Mouse (Mus musculus) kidney, embryonic 15.5 days (tissue): Measurements from ENCODE around the gene Gm20503. TPM values are rescaled to one million over a fixed set of nuclear protein-coding genes. Genes with fewer than 3 reads are reported as not detected.

Experiments used
- ATAC-seq: fragments of 200-750 bp; cut with Nextera tagmentation; replicated peaks from 2 replicates; pipeline ENCODE4 v1.8.0; 2017; ENCODE audit warnings: moderate TSS enrichment; ENCODE audit not compliant: low FRiP score
- H3K27ac ChIP-seq: fragments of 300-500 bp; sonication (generic); 2 replicates; pipeline ENCODE4 v1.5.1; 2015; ENCODE audit warnings: mild to moderate bottlenecking, inconsistent platforms
- H3K27me3 ChIP-seq: fragments of 300-500 bp; sonication (generic); 2 replicates; pipeline ENCODE4 v1.6.1; 2015; ENCODE audit warnings: inconsistent platforms
- H3K36me3 ChIP-seq: fragments of 300-500 bp; sonication (generic); 2 replicates; pipeline ENCODE4 v1.6.1; 2015; ENCODE audit warnings: inconsistent platforms
- H3K4me1 ChIP-seq: fragments of 300-500 bp; sonication (generic); 2 replicates; pipeline ENCODE4 v1.6.1; 2015; ENCODE audit warnings: inconsistent platforms
- H3K4me2 ChIP-seq: fragments of 300-500 bp; sonication (generic); 2 replicates; pipeline ENCODE4 v1.6.1; 2015; ENCODE audit warnings: moderate library complexity, mild to moderate bottlenecking, inconsistent platforms
- H3K4me3 ChIP-seq: fragments of 300-500 bp; sonication (generic); replicated peaks from 2 replicates; pipeline ENCODE4 v1.5.1; 2015; ENCODE audit warnings: mild to moderate bottlenecking, inconsistent platforms
- H3K9ac ChIP-seq: fragments of 300-500 bp; sonication (generic); 2 replicates; pipeline ENCODE4 v1.6.1; 2015; ENCODE audit warnings: mild to moderate bottlenecking, inconsistent platforms
- H3K9me3 ChIP-seq: fragments of 300-500 bp; sonication (generic); replicated peaks from 2 replicates; pipeline ENCODE4 v1.6.1; 2016; ENCODE audit warnings: inconsistent platforms
- WGBS: fragments of 180-500 bp; shearing (Covaris S2); methylation state at CpG from one replicate; pipeline ENCODE4 v1.1.7; 2015; ENCODE audit warnings: mixed read lengths; 5-methylcytosine and 5-hydroxymethylcytosine counted together
- polyA plus RNA-seq: library from polyadenylated mRNA; unstranded; fragments of >200 nt; fragmentation: Nextera tagmentation; extraction: Ambion mirVana; gene quantifications from 2 replicates; pipeline ENCODE4 v1.2.1, GENCODE M21; 2015

Gene Gm20503
- polyA plus RNA-seq, 1 experiment from 2014 or later, result 15.2 TPM

- ATAC-seq, result no peak
Observed at GRCm38 (mm10) chr4:58990609-58991434, 12.2 kb upstream of the Gm20503 start.

GRCm38 (mm10) chr4:58992195-58992594 is 10.8 kb upstream of the Gm20503 start:
- Histone ChIP-seq H3K27me3 (0 out of 2 replicates have a peak, but pooled peaks cover 3% of the 10 kb centered on the region), H3K27ac (no peak overlapping the region), H3K4me3 (no peak overlapping the region), H3K9ac (no peak overlapping the region), H3K9me3 (no peaks in the 10 kb centered on the region), H3K36me3 (no peaks in the 10 kb centered on the region), H3K4me2 (no peak overlapping the region), H3K4me1 (peaks cover 18% of the 10 kb centered on the region)
- 67% methylated on average over 5 of the region's 5 CpGs for WGBS
- no peak for ATAC-seq

More at GRCm38 (mm10) chr4:58990609-58991434, 12.2 kb upstream of the Gm20503 start:
- 86% methylated on average over 17 of the region's 17 CpGs for WGBS
- no peak overlapping the region for H3K4me2 ChIP-seq
- no peaks in the 10 kb centered on the region for H3K9me3 ChIP-seq
- no peak overlapping the region for H3K9ac ChIP-seq
- peaks cover 25% of the 10 kb centered on the region for H3K4me1 ChIP-seq
- no peaks in the 10 kb centered on the region for H3K36me3 ChIP-seq
- no peak overlapping the region for H3K4me3 ChIP-seq
- H3K27ac ChIP-seq, result no peak overlapping the region
- 0 out of 2 replicates have a peak, but pooled peaks cover 3% of the 10 kb centered on the region for H3K27me3 ChIP-seq

- no peak for ATAC-seq
- 69% methylated on average over 4 of the region's 4 CpGs for WGBS
- H3K4me2 ChIP-seq, result peak within 1 kb of the TSS; percentile 24; the same call in 1 of the 2 replicates
Observed at GRCm38 (mm10) chr4:58994762-58995161, 8.2 kb upstream of the Gm20503 start, which contains the start of gene Dnajc25. TSS of gene Dnajc25 (plus strand) at chr4:58995062.

GRCm38 (mm10) chr4:58995251-58995693 is 7.7 kb upstream of the Gm20503 start:
- Histone ChIP-seq H3K4me3 (no peak overlapping the region), H3K9ac (no peak overlapping the region), H3K27ac (peak overlapping the region; percentile 30; the same call in 1 of the 2 replicates), H3K36me3 (no peaks in the 10 kb centered on the region), H3K4me1 (peaks cover 25% of the 10 kb centered on the region), H3K27me3 (0 out of 2 replicates have a peak, but pooled peaks cover 3% of the 10 kb centered on the region), H3K4me2 (peak overlapping the region; percentile 24; the same call in 1 of the 2 replicates), H3K9me3 (no peaks in the 10 kb centered on the region)
- peak; percentile 83 for ATAC-seq
- 30% methylated on average over 8 of the region's 8 CpGs for WGBS

More at GRCm38 (mm10) chr4:58994762-58995161, 8.2 kb upstream of the Gm20503 start, which contains the start of gene Dnajc25:
- H3K9ac ChIP-seq, result no peak within 1 kb of the TSS
- H3K9me3 ChIP-seq, result no peaks in the 10 kb centered on the region
- no peaks in the 10 kb centered on the region for H3K36me3 ChIP-seq
- H3K4me1 ChIP-seq, result peaks cover 23% of the 10 kb centered on the region
- no peak within 1 kb of the TSS for H3K4me3 ChIP-seq
- 0 out of 2 replicates have a peak, but pooled peaks cover 3% of the 10 kb centered on the region for H3K27me3 ChIP-seq
- peak within 1 kb of the TSS; percentile 30; the same call in 1 of the 2 replicates for H3K27ac ChIP-seq

GRCm38 (mm10) chr4:58997081-58997480 is 5.9 kb upstream of the Gm20503 start:
- Histone ChIP-seq H3K4me2 (no peak overlapping the region), H3K36me3 (no peaks in the 10 kb centered on the region), H3K9ac (no peak overlapping the region), H3K27me3 (0 out of 2 replicates have a peak, but pooled peaks cover 3% of the 10 kb centered on the region), H3K4me1 (peaks cover 25% of the 10 kb centered on the region), H3K27ac (peak overlapping the region; percentile 10; the same call in 1 of the 2 replicates), H3K9me3 (no peaks in the 10 kb centered on the region), H3K4me3 (no peak overlapping the region)
- ATAC-seq, result no peak
- WGBS, result 55% methylated on average over 5 of the region's 5 CpGs

- no peak overlapping the region for H3K9ac ChIP-seq
- H3K4me3 ChIP-seq, result no peak overlapping the region
- no peak overlapping the region for H3K4me2 ChIP-seq
- H3K36me3 ChIP-seq, result no peaks in the 10 kb centered on the region
- no peak for ATAC-seq
- no peaks in the 10 kb centered on the region for H3K9me3 ChIP-seq
- no peak overlapping the region for H3K27ac ChIP-seq
- WGBS, result 84% methylated on average over 1 of the region's 1 CpGs
- H3K4me1 ChIP-seq, result peaks cover 30% of the 10 kb centered on the region
- H3K27me3 ChIP-seq, result no peaks in the 10 kb centered on the region
Observed at GRCm38 (mm10) chr4:58998688-58999087, 4.3 kb upstream of the Gm20503 start.

- H3K27ac ChIP-seq, result no peak overlapping the region
- no peaks in the 10 kb centered on the region for H3K9me3 ChIP-seq
- H3K27me3 ChIP-seq, result no peaks in the 10 kb centered on the region
- peaks cover 39% of the 10 kb centered on the region for H3K4me1 ChIP-seq
- WGBS, result 10% methylated on average over 2 of the region's 2 CpGs
- no peak overlapping the region for H3K4me3 ChIP-seq
- ATAC-seq, result no peak
- H3K9ac ChIP-seq, result no peak overlapping the region
- no peak overlapping the region for H3K4me2 ChIP-seq
- no peaks in the 10 kb centered on the region for H3K36me3 ChIP-seq
Observed at GRCm38 (mm10) chr4:58999686-59000085, 3.3 kb upstream of the Gm20503 start.

- Histone ChIP-seq H3K4me3 (no peak overlapping the region), H3K9me3 (no peaks in the 10 kb centered on the region), H3K27ac (no peak overlapping the region), H3K27me3 (no peaks in the 10 kb centered on the region), H3K4me2 (no peak overlapping the region), H3K4me1 (peaks cover 38% of the 10 kb centered on the region), H3K9ac (no peak overlapping the region), H3K36me3 (no peaks in the 10 kb centered on the region)
- 0% methylated on average over 2 of the region's 2 CpGs for WGBS
- no peak for ATAC-seq
Observed at GRCm38 (mm10) chr4:59000614-59001013, 2.4 kb upstream of the Gm20503 start.

GRCm38 (mm10) chr4:59003806-59004200 is 793 bp downstream of the Gm20503 start:
- no peak for ATAC-seq
- 31% methylated on average over 7 of the region's 7 CpGs for WGBS
- peak overlapping the region; percentile 88 for H3K4me2 ChIP-seq
- peak overlapping the region; percentile 99 for H3K4me3 ChIP-seq
- no peaks in the 10 kb centered on the region for H3K36me3 ChIP-seq
- no peaks in the 10 kb centered on the region for H3K27me3 ChIP-seq
- H3K27ac ChIP-seq, result peak overlapping the region; percentile 88; the same call in 1 of the 2 replicates
- H3K9me3 ChIP-seq, result no peaks in the 10 kb centered on the region
- peak overlapping the region; percentile 95 for H3K9ac ChIP-seq
- peaks cover 47% of the 10 kb centered on the region for H3K4me1 ChIP-seq

- H3K27me3 ChIP-seq, result no peaks in the 10 kb centered on the region
- 31% methylated on average over 8 of the region's 8 CpGs for WGBS
- no peaks in the 10 kb centered on the region for H3K36me3 ChIP-seq
- no peak overlapping the region for H3K4me3 ChIP-seq
- H3K9ac ChIP-seq, result no peak overlapping the region
- no peak overlapping the region for H3K4me2 ChIP-seq
- H3K4me1 ChIP-seq, result peaks cover 47% of the 10 kb centered on the region
- no peak for ATAC-seq
- H3K27ac ChIP-seq, result no peak overlapping the region
- H3K9me3 ChIP-seq, result no peaks in the 10 kb centered on the region
Observed at GRCm38 (mm10) chr4:59006211-59006610, 3.2 kb downstream of the Gm20503 start.

- no peak for ATAC-seq
- no peak overlapping the region for H3K9ac ChIP-seq
Observed at GRCm38 (mm10) chr4:59007016-59007415, 4.0 kb downstream of the Gm20503 start.

GRCm38 (mm10) chr4:59007974-59008373 is 5.0 kb downstream of the Gm20503 start:
- ATAC-seq, result no peak
- Histone ChIP-seq H3K9ac (no peak overlapping the region), H3K4me1 (peaks cover 43% of the 10 kb centered on the region), H3K36me3 (no peaks in the 10 kb centered on the region), H3K9me3 (no peaks in the 10 kb centered on the region), H3K4me2 (no peak overlapping the region), H3K27me3 (no peaks in the 10 kb centered on the region), H3K27ac (no peak overlapping the region), H3K4me3 (no peak overlapping the region)
- WGBS, result 78% methylated on average over 5 of the region's 5 CpGs

More at GRCm38 (mm10) chr4:59007016-59007415, 4.0 kb downstream of the Gm20503 start:
- peaks cover 47% of the 10 kb centered on the region for H3K4me1 ChIP-seq
- no peaks in the 10 kb centered on the region for H3K9me3 ChIP-seq
- H3K27me3 ChIP-seq, result no peaks in the 10 kb centered on the region
- H3K4me2 ChIP-seq, result no peak overlapping the region
- 70% methylated on average over 6 of the region's 6 CpGs for WGBS
- H3K4me3 ChIP-seq, result no peak overlapping the region
- H3K36me3 ChIP-seq, result no peaks in the 10 kb centered on the region
- H3K27ac ChIP-seq, result no peak overlapping the region
